Mouse (Mus musculus) stomach, postnatal 0 days (tissue): ENCODE results near the gene Grtp1. TPM values are rescaled to one million over a fixed set of nuclear protein-coding genes. Genes with fewer than 3 reads are reported as not detected.

ENCODE experiments used
- ATAC-seq: fragments of 200-750 bp; cut with Nextera tagmentation; 2 replicates; pipeline ENCODE4 v1.8.0; 2017; ENCODE audit not compliant: low FRiP score, low TSS enrichment
- DNase-seq: peaks from one replicate; pipeline ENCODE4 v3.0.0-alpha.2; 2016; ENCODE audit warnings: low spot score
- H3K27ac ChIP-seq: fragments of 300-500 bp; sonication (generic); replicated peaks from 2 replicates; pipeline ENCODE4 v1.5.1; 2014; ENCODE audit warnings: mild to moderate bottlenecking, control low read depth
- H3K27me3 ChIP-seq: fragments of 300-500 bp; sonication (generic); 2 replicates; pipeline ENCODE4 v1.6.1; 2014; ENCODE audit warnings: low read length; ENCODE audit not compliant: control insufficient read depth, insufficient read depth
- H3K36me3 ChIP-seq: fragments of 300-500 bp; sonication (generic); 2 replicates; pipeline ENCODE4 v1.6.1; 2014; ENCODE audit warnings: low read length, mixed read lengths; ENCODE audit not compliant: control insufficient read depth, insufficient read depth
- H3K4me1 ChIP-seq: fragments of 300-500 bp; sonication (generic); replicated peaks from 2 replicates; pipeline ENCODE4 v1.6.1; 2014; ENCODE audit warnings: antibody characterized with exemption; ENCODE audit not compliant: control insufficient read depth, insufficient read depth
- H3K4me2 ChIP-seq: fragments of 300-500 bp; sonication (generic); replicated peaks from 2 replicates; pipeline ENCODE4 v1.6.1; 2014; ENCODE audit warnings: low read depth, mild to moderate bottlenecking, control low read depth, moderate library complexity
- H3K4me3 ChIP-seq: fragments of 300-500 bp; sonication (generic); 2 replicates; pipeline ENCODE4 v1.5.1; 2014; ENCODE audit warnings: low read depth, low read length, control low read depth
- H3K9ac ChIP-seq: fragments of 300-500 bp; sonication (generic); 2 replicates; pipeline ENCODE4 v1.6.1; 2014; ENCODE audit warnings: mild to moderate bottlenecking, low read length, control low read depth, mixed read lengths
- H3K9me3 ChIP-seq: fragments of 300-500 bp; sonication (generic); 2 replicates; pipeline ENCODE4 v1.6.1; 2016; ENCODE audit warnings: low read length; ENCODE audit not compliant: control insufficient read depth
- CTCF ChIP-seq: IDR thresholded peaks from 2 replicates; pipeline ENCODE4 v1.5.1; 2016; ENCODE audit warnings: antibody characterized with exemption, low read depth, mild to moderate bottlenecking, moderate library complexity
- EP300 ChIP-seq: optimal IDR thresholded peaks from 2 replicates; pipeline ENCODE3; 2016; ENCODE audit warnings: antibody characterized with exemption
- WGBS: fragments of 180-500 bp; shearing (Covaris S2); extraction: QIAGEN DNeasy Blood & Tissue Kit; methylation state at CpG from one replicate; pipeline ENCODE4 v1.1.7; 2014; 5-methylcytosine and 5-hydroxymethylcytosine counted together
- polyA plus RNA-seq: library from polyadenylated mRNA; unstranded; fragments of >200 nt; fragmentation: Nextera tagmentation; extraction: Ambion mirVana; gene quantifications from 2 replicates; pipeline ENCODE4 v1.2.1, GENCODE M21; 2015

Gene Grtp1
- polyA plus RNA-seq, 1 experiment from 2014 or later, result 31.8 TPM

DNA sequence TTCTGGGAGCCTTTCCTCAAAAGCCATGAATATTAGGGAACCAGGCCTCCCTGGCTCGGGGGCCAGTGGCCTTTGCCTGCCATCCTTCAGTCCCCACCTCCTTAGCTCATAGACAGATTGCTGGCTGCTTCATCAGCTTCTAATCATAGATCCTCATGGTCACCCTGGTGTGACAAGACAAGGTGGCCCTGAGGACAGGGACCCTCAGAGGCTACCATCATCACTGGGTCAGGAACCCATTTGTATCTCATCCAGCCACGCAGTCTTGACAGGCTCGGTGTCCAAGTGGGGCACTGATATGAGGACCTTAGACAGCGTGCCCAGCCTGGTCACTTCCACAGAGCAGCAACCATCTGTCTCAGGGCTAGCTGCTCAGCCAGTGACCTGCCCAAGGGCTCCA is 30.1 kb upstream of the Grtp1 start:
- Histone ChIP-seq H3K27ac (no peak overlapping the region), H3K9ac (no peak overlapping the region), H3K4me1 (no peaks in the 10 kb centered on the region), H3K9me3 (no peaks in the 10 kb centered on the region), H3K4me3 (no peak overlapping the region), H3K27me3 (no peaks in the 10 kb centered on the region), H3K4me2 (no peak overlapping the region), H3K36me3 (no peaks in the 10 kb centered on the region)
- ATAC-seq (no peak), DNase-seq (no peak)
- 86% methylated on average over 4 of the region's 4 CpGs for WGBS
- TF ChIP-seq EP300 (no peak), CTCF (no peak)

DNA sequence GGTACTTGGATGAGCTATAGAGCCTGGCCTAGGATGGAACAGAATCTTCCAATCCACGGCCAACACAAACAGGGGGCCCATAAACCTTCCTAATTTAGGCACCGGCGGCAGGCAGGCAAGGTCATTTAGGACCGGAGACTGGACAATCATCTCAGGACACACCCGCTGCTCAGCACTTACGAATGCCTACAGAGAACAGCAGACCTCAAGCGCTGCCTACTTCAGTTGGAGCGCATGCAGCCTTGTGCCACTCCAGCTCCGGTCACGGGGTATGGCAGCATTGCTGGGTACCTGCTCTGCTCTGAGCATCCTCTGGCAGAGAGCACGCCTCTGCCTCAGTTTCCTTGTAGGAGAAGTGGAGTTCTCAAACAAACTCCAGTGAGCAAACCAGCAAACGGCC is 29.4 kb upstream of the Grtp1 start:
- H3K4me2 ChIP-seq, result no peak overlapping the region
- no peak for TF ChIP-seq CTCF
- no peak for TF ChIP-seq EP300
- ATAC-seq, result no peak
- H3K27me3 ChIP-seq, result no peaks in the 10 kb centered on the region
- no peak overlapping the region for H3K4me3 ChIP-seq
- H3K4me1 ChIP-seq, result no peaks in the 10 kb centered on the region
- H3K9me3 ChIP-seq, result no peaks in the 10 kb centered on the region
- 86% methylated on average over 12 of the region's 12 CpGs for WGBS
- no peaks in the 10 kb centered on the region for H3K36me3 ChIP-seq
- no peak overlapping the region for H3K9ac ChIP-seq
- no peak for DNase-seq
- H3K27ac ChIP-seq, result no peak overlapping the region

DNA sequence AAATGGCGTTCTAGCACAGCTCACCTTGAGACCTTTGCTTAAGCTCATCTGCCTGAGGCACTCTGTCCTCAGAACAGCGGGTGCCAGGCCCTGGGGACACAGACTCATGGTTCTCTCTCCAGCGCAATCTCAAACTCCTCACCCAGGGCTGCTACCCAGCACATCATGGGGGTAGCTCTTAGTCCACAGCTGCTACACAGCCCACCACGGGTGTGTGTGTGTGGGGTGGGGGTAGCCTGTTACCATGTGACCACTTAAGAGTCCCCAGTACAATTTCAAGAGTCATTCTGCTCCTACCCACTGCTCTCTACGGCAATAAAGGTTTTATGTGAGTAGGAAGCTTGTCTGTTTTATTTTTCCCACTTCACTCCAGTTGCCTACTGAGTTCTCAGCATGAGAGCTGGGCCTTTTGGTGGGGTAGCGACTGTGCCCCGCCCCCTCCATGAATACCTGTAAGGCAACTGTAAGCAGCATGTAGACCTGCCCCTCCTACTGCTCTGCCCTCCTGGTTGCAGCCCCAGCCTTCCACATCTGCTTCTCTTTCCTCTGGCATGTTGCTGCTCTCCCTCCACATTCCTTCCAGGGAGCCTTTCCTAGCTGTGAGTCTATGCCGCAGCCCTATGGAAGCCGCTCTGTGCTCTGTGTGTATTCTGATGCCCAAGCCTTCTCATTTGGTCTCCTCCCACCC is 28.6 kb upstream of the Grtp1 start:
- Histone ChIP-seq H3K27me3 (no peaks in the 10 kb centered on the region), H3K4me1 (no peaks in the 10 kb centered on the region), H3K4me3 (no peak overlapping the region), H3K9ac (no peak overlapping the region), H3K9me3 (no peaks in the 10 kb centered on the region), H3K27ac (no peak overlapping the region), H3K4me2 (no peak overlapping the region), H3K36me3 (no peaks in the 10 kb centered on the region)
- ATAC-seq (no peak), DNase-seq (no peak)
- 50% methylated on average over 9 of the region's 9 CpGs for WGBS
- TF ChIP-seq CTCF (no peak), EP300 (no peak)

DNA sequence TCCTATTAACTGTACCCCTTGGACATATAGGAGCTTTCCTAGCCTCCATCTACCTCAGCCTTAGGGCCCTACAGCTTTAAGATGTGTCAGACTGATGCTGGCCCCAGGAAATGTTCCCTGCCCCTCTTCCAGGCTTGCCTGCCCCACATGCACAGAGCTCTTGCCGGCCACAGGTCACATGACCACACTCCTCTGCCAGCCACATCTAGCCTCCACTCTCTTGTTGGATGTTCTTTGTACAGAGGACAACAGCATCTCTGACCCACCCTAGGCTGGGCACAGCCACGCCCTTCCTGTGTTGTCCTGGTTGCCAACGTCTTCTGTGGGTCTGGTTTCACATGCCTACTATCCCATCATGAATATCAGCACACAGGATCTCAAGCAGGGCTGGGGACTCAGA is 26.8 kb upstream of the Grtp1 start:
- ATAC-seq (no peak), DNase-seq (no peak)
- no peaks in the 10 kb centered on the region for H3K9me3 ChIP-seq
- H3K9ac ChIP-seq, result no peak overlapping the region
- H3K4me3 ChIP-seq, result no peak overlapping the region
- no peak overlapping the region for H3K4me2 ChIP-seq
- no peak overlapping the region for H3K27ac ChIP-seq
- 60% methylated on average over 3 of the region's 3 CpGs for WGBS
- no peaks in the 10 kb centered on the region for H3K27me3 ChIP-seq
- no peaks in the 10 kb centered on the region for H3K4me1 ChIP-seq
- no peaks in the 10 kb centered on the region for H3K36me3 ChIP-seq
- TF ChIP-seq EP300 (no peak), CTCF (no peak)

DNA sequence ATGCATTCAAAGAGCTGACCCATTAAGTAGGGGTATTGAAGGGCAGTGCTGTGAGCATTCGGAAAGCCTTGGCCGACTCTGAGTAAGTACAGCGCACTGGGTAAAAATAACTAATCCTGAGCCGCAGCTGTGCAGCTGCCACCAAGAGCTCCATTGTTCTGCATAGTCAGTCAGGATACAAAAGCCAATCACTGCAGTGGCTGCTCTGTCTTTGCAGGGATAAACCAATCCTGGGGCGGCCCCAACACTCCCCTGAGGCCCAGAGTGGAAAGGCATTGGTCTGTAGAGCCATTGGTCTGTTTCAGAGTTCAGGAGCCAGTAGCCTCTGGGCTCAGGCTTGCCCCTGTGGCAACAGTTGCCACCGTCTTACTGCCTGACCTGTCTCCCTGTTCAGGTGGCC is 25.9 kb upstream of the Grtp1 start:
- H3K4me2 ChIP-seq, result no peak overlapping the region
- no peaks in the 10 kb centered on the region for H3K36me3 ChIP-seq
- H3K9ac ChIP-seq, result no peak overlapping the region
- no peak overlapping the region for H3K27ac ChIP-seq
- DNase-seq, result no peak
- no peak for TF ChIP-seq EP300
- TF ChIP-seq CTCF, result no peak
- H3K9me3 ChIP-seq, result no peaks in the 10 kb centered on the region
- no peaks in the 10 kb centered on the region for H3K4me1 ChIP-seq
- 55% methylated on average over 6 of the region's 6 CpGs for WGBS
- no peak for ATAC-seq
- no peaks in the 10 kb centered on the region for H3K27me3 ChIP-seq
- H3K4me3 ChIP-seq, result no peak overlapping the region

DNA sequence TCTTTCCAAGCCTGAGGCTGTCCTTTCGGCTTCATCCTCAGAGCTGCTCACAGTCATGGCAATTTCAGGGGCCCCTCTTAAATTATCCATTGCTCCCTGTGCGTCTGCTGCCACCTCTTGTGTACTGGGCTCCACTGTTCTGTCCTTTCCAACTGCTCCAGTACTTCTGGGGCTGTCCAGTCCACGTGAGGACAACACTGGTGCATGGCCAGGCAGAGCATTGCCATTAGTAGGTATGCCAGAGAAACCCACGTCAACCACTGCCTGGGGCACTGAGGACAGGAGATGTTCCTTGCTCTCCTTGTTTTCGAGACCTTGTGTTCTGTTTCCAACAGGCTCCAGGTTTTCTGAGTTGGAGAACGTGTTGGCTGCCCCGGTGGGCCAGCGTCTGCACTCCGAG is 24.0 kb upstream of the Grtp1 start:
- no peaks in the 10 kb centered on the region for H3K9me3 ChIP-seq
- H3K27me3 ChIP-seq, result no peaks in the 10 kb centered on the region
- no peak overlapping the region for H3K9ac ChIP-seq
- DNase-seq, result no peak
- ATAC-seq, result no peak
- no peak overlapping the region for H3K27ac ChIP-seq
- TF ChIP-seq EP300 (no peak), CTCF (no peak)
- H3K4me2 ChIP-seq, result no peak overlapping the region
- 82% methylated on average over 9 of the region's 9 CpGs for WGBS
- no peaks in the 10 kb centered on the region for H3K36me3 ChIP-seq
- no peaks in the 10 kb centered on the region for H3K4me1 ChIP-seq
- H3K4me3 ChIP-seq, result no peak overlapping the region
